ENCODE assay signal across 16 mouse cellular contexts in genomic region chr10:115980018-115980417, GRCm38 (mm10).
"Had no signal": no experiment of that assay in that cellular context is flagged by ENCODE, and none has a peak within 500 bp of the region (broad histone marks: within the 10 kb centered on the region; RNA-seq: fewer than 3 reads in every experiment).

No protein-coding gene starts in this region.

- H3K4me1 ChIP-seq: neural tube, embryonic 13.5 days; neural tube, embryonic 15.5 days; stomach, embryonic 15.5 days had no signal

- DNase-seq: retina, postnatal 1 day; right cerebral cortex, adult 18-20 months; right cerebral cortex, postnatal 14 days; right cerebral cortex, postnatal 25 days; right cerebral cortex, postnatal 4 days; spleen, adult 18-20 months; thymus, adult 18-20 months; thymus, adult 2 months; thymus, postnatal 14 days; thymus, postnatal 25 days; thymus, postnatal 36 days; thymus, postnatal 4 days had no signal

- H3K36me3 ChIP-seq: neural tube, embryonic 13.5 days; neural tube, embryonic 15.5 days; stomach, embryonic 15.5 days had no signal

- H3K4me3 ChIP-seq: neural tube, embryonic 13.5 days; neural tube, embryonic 15.5 days; stomach, embryonic 15.5 days had no signal

- H3K27me3 ChIP-seq: neural tube, embryonic 13.5 days; neural tube, embryonic 15.5 days; stomach, embryonic 15.5 days had no signal

- H3K4me2 ChIP-seq: neural tube, embryonic 13.5 days; neural tube, embryonic 15.5 days; stomach, embryonic 15.5 days had no signal

- H3K9ac ChIP-seq: neural tube, embryonic 13.5 days; neural tube, embryonic 15.5 days; stomach, embryonic 15.5 days had no signal

- H3K27ac ChIP-seq: neural tube, embryonic 13.5 days; neural tube, embryonic 15.5 days; stomach, embryonic 15.5 days; stomach, postnatal 0 days had no signal

- H3K9me3 ChIP-seq: neural tube, embryonic 13.5 days; neural tube, embryonic 15.5 days; stomach, embryonic 15.5 days had no signal
